Mouse (Mus musculus) mammary gland, adult 2 months (tissue): ENCODE results near the gene Slc30a3. TPM values are rescaled to one million over a fixed set of nuclear protein-coding genes. Genes with fewer than 3 reads are reported as not detected.

Source experiments
- polyA plus RNA-seq: library from polyadenylated mRNA; depleted of rRNA; stranded (reverse); fragments of >200 nt; gene quantifications from 2 replicates; pipeline ENCODE4 v1.2.3, GENCODE M21; 2012; ENCODE audit warnings: low replicate concordance; rRNA removed

Slc30a3 gene
- polyA plus RNA-seq = 0.13 and 0.33 TPM in 2 replicates

GRCm38 (mm10) chr5:31108000-31108490 is at the start of gene Slc30a3:
TSS of gene Slc30a3 (minus strand) at chr5:31108237.

GRCm38 (mm10) chr5:31154152-31154553 is 46.1 kb upstream of the Slc30a3 start, which contains the start of gene Mpv17:
TSS of gene Mpv17 (minus strand) at chr5:31154251.

GRCm38 (mm10) chr5:31138241-31138967 is 30.4 kb upstream of the Slc30a3 start, which contains the start of gene Ucn:
TSS of gene Ucn (minus strand) at chr5:31138829.

GRCm38 (mm10) chr5:31116354-31116753 is 8.3 kb upstream of the Slc30a3 start, which contains the start of gene Trim54:
TSS of gene Trim54 (plus strand) at chr5:31116712.

GRCm38 (mm10) chr5:31105814-31106335 is 2.2 kb downstream of the Slc30a3 start, which contains the start of gene Dnajc5g:
TSS of gene Dnajc5g (plus strand) at chr5:31106285.

GRCm38 (mm10) chr5:31054261-31055215 is 53.5 kb downstream of the Slc30a3 start, which contains the start of gene Cad:
TSS of gene Cad (plus strand) at chr5:31054780.

GRCm38 (mm10) chr5:31048763-31049641 is 59.0 kb downstream of the Slc30a3 start, which contains the start of gene Slc5a6:
TSS of gene Slc5a6 (minus strand) at chr5:31048924.

GRCm38 (mm10) chr5:31047848-31048762 is 59.9 kb downstream of the Slc30a3 start, which contains the start of gene Atraid:
TSS of gene Atraid (plus strand) at chr5:31048312.

Other genes with a start within 250 kb of the Slc30a3 start
- 94.4 and 99.5 TPM in 2 replicates for gene Tmem214, start 240.2 kb downstream of the Slc30a3 start, polyA plus RNA-seq
- gene Agbl5, start 219.5 kb downstream of the Slc30a3 start, polyA plus RNA-seq = 9.7 and 14.6 TPM in 2 replicates
- gene Ost4, start 200.4 kb downstream of the Slc30a3 start, polyA plus RNA-seq = 171 and 178 TPM in 2 replicates
- 27.5 and 46.9 TPM in 2 replicates for gene Emilin1, start 194.8 kb downstream of the Slc30a3 start, polyA plus RNA-seq
- 35.7 and 36.4 TPM in 2 replicates for gene Khk, start 186.8 kb downstream of the Slc30a3 start, polyA plus RNA-seq
- gene Cgref1, start 162.6 kb downstream of the Slc30a3 start, polyA plus RNA-seq = 1.5 and 2.5 TPM in 2 replicates
- 250 and 344 TPM in 2 replicates for gene Preb, start 147.9 kb downstream of the Slc30a3 start, polyA plus RNA-seq
- 0.10 and 0.11 TPM in 2 replicates for gene Tcf23, start 139.6 kb downstream of the Slc30a3 start, polyA plus RNA-seq
- gene Atraid, start 59.9 kb downstream of the Slc30a3 start, polyA plus RNA-seq = 125 and 213 TPM in 2 replicates
- gene Slc5a6, start 59.3 kb downstream of the Slc30a3 start, polyA plus RNA-seq = 94.2 and 109 TPM in 2 replicates
- 38.9 and 72.1 TPM in 2 replicates for gene Cad, start 53.5 kb downstream of the Slc30a3 start, polyA plus RNA-seq
- 0.07 TPM in 1 of 2 replicates, not detected in the other for gene Dnajc5g, start 2.0 kb downstream of the Slc30a3 start, polyA plus RNA-seq
- 0.12 and 58.4 TPM in 2 replicates for gene Trim54, start 8.5 kb upstream of the Slc30a3 start, polyA plus RNA-seq
- not detected in 2 replicates for gene Ucn, start 30.6 kb upstream of the Slc30a3 start, polyA plus RNA-seq
- gene Mpv17, start 46.0 kb upstream of the Slc30a3 start, polyA plus RNA-seq = 108 and 257 TPM in 2 replicates
- 1.9 and 2.9 TPM in 2 replicates for gene Gm29609, start 71.7 kb upstream of the Slc30a3 start, polyA plus RNA-seq
- gene Gtf3c2, start 71.9 kb upstream of the Slc30a3 start, polyA plus RNA-seq = 45.6 and 73.6 TPM in 2 replicates
- 84.7 and 87.0 TPM in 2 replicates for gene Snx17, start 85.0 kb upstream of the Slc30a3 start, polyA plus RNA-seq
- 40.4 and 67.9 TPM in 2 replicates for gene Eif2b4, start 85.2 kb upstream of the Slc30a3 start, polyA plus RNA-seq
- 50.0 and 88.9 TPM in 2 replicates for gene Zfp513, start 94.1 kb upstream of the Slc30a3 start, polyA plus RNA-seq
- gene Ppm1g, start 112.5 kb upstream of the Slc30a3 start, polyA plus RNA-seq = 38.9 and 102 TPM in 2 replicates
- gene Nrbp1, start 132.6 kb upstream of the Slc30a3 start, polyA plus RNA-seq = 202 and 225 TPM in 2 replicates
- gene Gm9970, start 133.0 kb upstream of the Slc30a3 start, polyA plus RNA-seq = 0.53 and 1.4 TPM in 2 replicates
- gene Krtcap3, start 143.5 kb upstream of the Slc30a3 start, polyA plus RNA-seq = 47.3 and 57.7 TPM in 2 replicates
- gene Ift172, start 182.9 kb upstream of the Slc30a3 start, polyA plus RNA-seq = 29.7 and 31.8 TPM in 2 replicates
- 15.6 and 18.2 TPM in 2 replicates for gene Fndc4, start 187.8 kb upstream of the Slc30a3 start, polyA plus RNA-seq
- 0.36 and 0.84 TPM in 2 replicates for gene Gckr, start 189.2 kb upstream of the Slc30a3 start, polyA plus RNA-seq